Mouse (Mus musculus) thymus, adult 2 months (tissue): ENCODE measurements around the gene Smco4.

Source experiments
- CTCF ChIP-seq: fragments of 200-500 bp; IDR thresholded peaks from 2 replicates; pipeline ENCODE4 v1.5.1; 2012; ENCODE audit warnings: mild to moderate bottlenecking, control low read depth, low read length, moderate library complexity, borderline replicate concordance; ENCODE audit not compliant: control insufficient read depth, poor library complexity, insufficient read depth; ENCODE audit errors: extremely low read depth
- POLR2A ChIP-seq: fragments of 200-500 bp; IDR thresholded peaks from 2 replicates; pipeline ENCODE4 v1.6.1; 2012; ENCODE audit warnings: mild to moderate bottlenecking, low read length, control low read depth, moderate library complexity; ENCODE audit not compliant: control insufficient read depth, poor library complexity, insufficient read depth; ENCODE audit errors: extremely low read depth

GRCm38 (mm10) chr9:15523646-15524045, 30.4 kb downstream of the Smco4 start:
- TF ChIP-seq CTCF: no peak
- no peak for TF ChIP-seq POLR2A
